Mouse (Mus musculus) neural tube, embryonic 11.5 days (tissue): ENCODE measurements around the gene Ap1m1. TPM values are rescaled to one million over a fixed set of nuclear protein-coding genes. Genes with fewer than 3 reads are reported as not detected.

Experiments used
- ATAC-seq: fragments of 200-750 bp; cut with Nextera tagmentation; 2 replicates; pipeline ENCODE4 v1.8.0; 2017; ENCODE audit warnings: moderate number of reproducible peaks, mild to moderate bottlenecking, moderate TSS enrichment, moderate library complexity; ENCODE audit not compliant: insufficient read depth, low FRiP score, low TSS enrichment
- DNase-seq: peaks from one replicate; pipeline ENCODE4 v3.0.0-alpha.2; 2015; ENCODE audit warnings: low spot score
- H3K27ac ChIP-seq: fragments of 300-500 bp; sonication (generic); 2 replicates; pipeline ENCODE4 v1.5.1; 2014; ENCODE audit warnings: low read depth, mild to moderate bottlenecking, low read length
- H3K27me3 ChIP-seq: fragments of 300-500 bp; sonication (generic); 2 replicates; pipeline ENCODE4 v1.6.1; 2014; ENCODE audit warnings: mild to moderate bottlenecking, low read length, mixed read lengths; ENCODE audit not compliant: control insufficient read depth, insufficient read depth
- H3K36me3 ChIP-seq: fragments of 300-500 bp; sonication (generic); 2 replicates; pipeline ENCODE4 v1.6.1; 2014; ENCODE audit warnings: mild to moderate bottlenecking, low read length, moderate library complexity, mixed read lengths; ENCODE audit not compliant: control insufficient read depth, insufficient read depth
- H3K4me1 ChIP-seq: fragments of 300-500 bp; sonication (generic); 2 replicates; pipeline ENCODE4 v1.6.1; 2014; ENCODE audit warnings: low read length, mixed read lengths; ENCODE audit not compliant: control insufficient read depth, insufficient read depth
- H3K4me2 ChIP-seq: fragments of 300-500 bp; sonication (generic); 2 replicates; pipeline ENCODE4 v1.6.1; 2014; ENCODE audit warnings: low read depth, mild to moderate bottlenecking, moderate library complexity
- H3K4me3 ChIP-seq: fragments of 300-500 bp; sonication (generic); 2 replicates; pipeline ENCODE4 v1.5.1; 2014; ENCODE audit warnings: low read depth, low read length
- H3K9ac ChIP-seq: fragments of 300-500 bp; sonication (generic); 2 replicates; pipeline ENCODE4 v1.6.1; 2014; ENCODE audit warnings: mild to moderate bottlenecking, low read length
- H3K9me3 ChIP-seq: fragments of 300-500 bp; sonication (generic); 2 replicates; pipeline ENCODE4 v1.6.1; 2016; ENCODE audit warnings: low read length; ENCODE audit not compliant: control insufficient read depth
- WGBS: fragments of 180-500 bp; shearing (Covaris S2); extraction: QIAGEN DNeasy Blood & Tissue Kit; methylation state at CpG from one replicate; pipeline ENCODE4 v1.1.7; 2014; 5-methylcytosine and 5-hydroxymethylcytosine counted together
- polyA plus RNA-seq: library from polyadenylated mRNA; unstranded; fragments of >200 nt; fragmentation: Nextera tagmentation; extraction: Ambion mirVana; gene quantifications from 2 replicates; pipeline ENCODE4 v1.2.1, GENCODE M21; 2014

Gene Ap1m1
- polyA plus RNA-seq, 1 experiment from 2014 or later, result 184 TPM

GRCm38 (mm10) chr8:72271691-72272090, 31.9 kb downstream of the Ap1m1 start:
- ATAC-seq, result no peak
- Histone ChIP-seq H3K36me3 (no peaks in the 10 kb centered on the region), H3K4me3 (no peak overlapping the region), H3K4me1 (no peaks in the 10 kb centered on the region), H3K9me3 (no peaks in the 10 kb centered on the region), H3K27me3 (no peaks in the 10 kb centered on the region), H3K27ac (no peak overlapping the region), H3K4me2 (no peak overlapping the region), H3K9ac (no peak overlapping the region)
- WGBS, result 89% methylated on average over 3 of the region's 3 CpGs
- DNase-seq, result no peak

DNA sequence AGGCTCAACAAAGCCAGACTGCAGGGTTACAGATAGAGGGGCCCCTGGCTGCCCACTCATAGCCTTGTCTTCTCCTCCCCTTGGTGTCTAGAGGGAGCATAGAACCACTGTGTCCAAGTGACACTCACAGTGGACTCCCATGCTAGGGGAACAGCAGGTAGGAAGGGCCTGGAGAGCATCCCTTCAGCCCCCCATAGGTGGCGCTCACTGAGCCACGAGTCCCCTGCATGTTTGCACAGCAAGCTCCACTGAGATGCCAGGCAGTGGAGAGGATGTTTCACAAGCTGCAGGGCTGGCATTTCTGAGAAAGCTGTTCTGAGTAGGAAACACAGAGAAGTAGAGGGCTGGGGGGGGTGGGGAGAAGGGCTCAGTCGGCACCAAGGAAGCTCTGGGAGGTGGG, 32.5 kb downstream of the Ap1m1 start:
- ATAC-seq, result no peak; the same call in 1 of the 2 replicates

DNA sequence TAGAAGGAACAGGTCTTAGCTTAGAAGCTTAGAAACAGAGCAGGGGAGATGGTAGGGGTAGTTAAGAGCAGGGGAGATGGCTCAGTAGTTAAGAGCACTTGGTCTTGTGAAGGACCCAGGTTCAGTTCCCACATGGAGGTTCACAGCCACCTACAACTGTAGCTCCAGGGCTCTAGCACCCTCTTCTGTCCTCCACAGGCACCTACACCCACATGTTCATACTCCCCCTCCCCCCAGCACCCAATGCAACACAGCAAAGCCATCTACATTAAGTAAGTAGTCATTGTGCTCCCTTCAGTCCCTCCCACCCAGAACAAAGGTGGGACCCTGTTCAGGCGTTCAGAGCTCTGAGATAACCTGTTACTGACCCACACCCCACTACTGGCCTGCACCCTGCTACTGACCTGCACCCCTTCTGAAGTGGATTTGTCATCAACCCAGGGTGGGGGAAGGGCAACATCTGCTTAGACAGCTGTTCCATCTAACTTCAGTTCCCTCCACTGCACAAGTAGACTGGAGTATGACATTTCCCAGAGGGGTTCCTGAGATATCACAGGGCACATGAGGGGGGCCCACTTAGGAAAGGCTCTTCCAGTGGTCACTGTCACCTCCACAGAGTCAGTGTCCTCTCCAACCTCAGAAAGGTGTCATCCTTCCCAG, 33.4 kb downstream of the Ap1m1 start:
- H3K9me3 ChIP-seq, result no peaks in the 10 kb centered on the region
- H3K4me1 ChIP-seq, result no peaks in the 10 kb centered on the region
- no peaks in the 10 kb centered on the region for H3K27me3 ChIP-seq
- DNase-seq (no peak), ATAC-seq (no peak)
- no peak overlapping the region for H3K27ac ChIP-seq
- 83% methylated on average over 1 of the region's 1 CpGs for WGBS
- no peaks in the 10 kb centered on the region for H3K36me3 ChIP-seq
- H3K9ac ChIP-seq, result no peak overlapping the region
- H3K4me2 ChIP-seq, result no peak overlapping the region
- no peak overlapping the region for H3K4me3 ChIP-seq

More for the DNA sequence above, 32.5 kb downstream of the Ap1m1 start:
- no peak overlapping the region for H3K27ac ChIP-seq
- H3K27me3 ChIP-seq, result no peaks in the 10 kb centered on the region
- H3K9ac ChIP-seq, result no peak overlapping the region
- H3K36me3 ChIP-seq, result no peaks in the 10 kb centered on the region
- WGBS, result 29% methylated on average over 3 of the region's 3 CpGs
- H3K9me3 ChIP-seq, result no peaks in the 10 kb centered on the region
- H3K4me2 ChIP-seq, result no peak overlapping the region
- no peaks in the 10 kb centered on the region for H3K4me1 ChIP-seq
- DNase-seq, result peak; percentile 64
- no peak overlapping the region for H3K4me3 ChIP-seq

- WGBS, result 77% methylated on average over 5 of the region's 5 CpGs
- H3K4me3 ChIP-seq, result no peak overlapping the region
Observed at GRCm38 (mm10) chr8:72273807-72274206, 34.0 kb downstream of the Ap1m1 start.

DNA sequence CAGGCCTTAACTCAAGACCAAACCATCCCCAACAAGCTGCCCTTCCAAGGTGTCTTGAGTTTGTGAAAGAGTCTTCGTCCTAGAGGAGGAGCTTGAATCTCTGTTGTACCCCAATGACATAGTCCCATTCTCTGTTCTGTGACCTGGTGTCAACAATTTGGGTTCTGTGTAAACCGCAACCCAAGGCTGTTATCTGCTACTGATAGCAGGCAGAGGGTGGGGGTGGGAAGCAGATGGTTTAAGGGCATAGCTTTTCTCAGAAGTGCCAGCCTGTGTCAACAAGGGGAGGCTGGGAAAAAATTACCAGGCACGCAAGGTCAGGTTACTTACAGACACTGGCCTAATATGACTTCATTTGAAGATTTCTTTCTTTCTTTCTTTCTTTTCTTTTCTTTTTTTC, 37.4 kb downstream of the Ap1m1 start:
- H3K9ac ChIP-seq, result no peak overlapping the region
- no peak overlapping the region for H3K4me2 ChIP-seq
- no peak for DNase-seq
- 75% methylated on average over 3 of the region's 3 CpGs for WGBS
- ATAC-seq, result no peak
- H3K27ac ChIP-seq, result no peak overlapping the region
- no peaks in the 10 kb centered on the region for H3K4me1 ChIP-seq
- no peaks in the 10 kb centered on the region for H3K36me3 ChIP-seq
- no peak overlapping the region for H3K4me3 ChIP-seq
- H3K9me3 ChIP-seq, result no peaks in the 10 kb centered on the region
- H3K27me3 ChIP-seq, result no peaks in the 10 kb centered on the region

More at GRCm38 (mm10) chr8:72273807-72274206, 34.0 kb downstream of the Ap1m1 start:
- Histone ChIP-seq H3K4me2 (no peak overlapping the region), H3K4me1 (no peaks in the 10 kb centered on the region), H3K36me3 (no peaks in the 10 kb centered on the region), H3K27me3 (no peaks in the 10 kb centered on the region), H3K9ac (no peak overlapping the region), H3K27ac (no peak overlapping the region), H3K9me3 (no peaks in the 10 kb centered on the region)
- DNase-seq (no peak), ATAC-seq (no peak)

GRCm38 (mm10) chr8:72279151-72279550, 39.3 kb downstream of the Ap1m1 start:
- Histone ChIP-seq H3K9ac (no peak overlapping the region), H3K9me3 (no peaks in the 10 kb centered on the region), H3K4me2 (no peak overlapping the region), H3K4me1 (no peaks in the 10 kb centered on the region), H3K27ac (no peak overlapping the region), H3K4me3 (no peak overlapping the region), H3K36me3 (no peaks in the 10 kb centered on the region), H3K27me3 (no peaks in the 10 kb centered on the region)
- 81% methylated on average over 7 of the region's 7 CpGs for WGBS
- no peak for ATAC-seq
- no peak for DNase-seq

DNA sequence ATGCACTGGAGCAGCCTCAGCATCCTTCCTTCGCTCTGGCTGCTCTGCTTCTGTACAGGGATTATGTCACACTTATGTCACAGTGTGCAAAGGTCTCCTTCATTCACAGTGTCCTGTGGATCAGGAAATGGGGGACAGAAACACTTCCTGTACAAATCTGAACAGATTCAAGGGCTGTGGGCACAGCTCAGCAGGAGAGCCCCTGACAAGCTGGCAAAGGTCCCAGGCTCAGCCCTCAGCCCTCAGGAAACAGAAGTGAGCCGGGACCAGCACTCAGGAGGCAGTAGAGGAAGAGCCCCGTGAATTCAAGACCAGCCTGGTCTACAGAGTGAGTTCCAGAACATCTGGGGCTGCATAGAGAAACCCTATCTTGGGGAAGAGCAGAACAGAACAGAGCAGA, 41.8 kb downstream of the Ap1m1 start:
- 38% methylated on average over 3 of the region's 3 CpGs for WGBS
- no peaks in the 10 kb centered on the region for H3K27me3 ChIP-seq
- H3K9ac ChIP-seq, result no peak overlapping the region
- no peak for DNase-seq
- no peak for ATAC-seq
- no peaks in the 10 kb centered on the region for H3K36me3 ChIP-seq
- H3K4me1 ChIP-seq, result no peaks in the 10 kb centered on the region
- no peak overlapping the region for H3K27ac ChIP-seq
- no peak overlapping the region for H3K4me2 ChIP-seq
- H3K9me3 ChIP-seq, result no peaks in the 10 kb centered on the region
- H3K4me3 ChIP-seq, result no peak overlapping the region

DNA sequence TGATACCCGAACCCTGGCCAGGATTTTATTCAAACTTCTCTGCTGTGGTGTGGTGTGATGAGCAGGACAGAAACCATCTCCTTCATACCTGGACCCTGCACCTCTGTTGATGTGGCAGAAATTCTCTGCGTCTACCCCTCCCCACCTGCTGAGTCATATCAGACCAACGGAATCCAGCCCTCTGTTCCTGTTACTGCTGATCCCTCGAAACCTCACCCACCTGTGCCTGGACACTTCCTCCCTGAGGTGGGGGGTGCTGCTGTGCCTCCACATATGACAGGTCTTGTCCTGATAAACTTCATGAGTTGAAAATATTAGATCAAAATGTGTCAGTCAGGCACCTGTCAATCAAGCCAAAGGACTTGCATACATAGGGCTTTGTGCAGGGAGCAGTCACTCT, 45.5 kb downstream of the Ap1m1 start:
- H3K27me3 ChIP-seq, result no peaks in the 10 kb centered on the region
- H3K9me3 ChIP-seq, result no peaks in the 10 kb centered on the region
- H3K4me3 ChIP-seq, result no peak overlapping the region
- H3K4me1 ChIP-seq, result no peaks in the 10 kb centered on the region
- H3K4me2 ChIP-seq, result no peak overlapping the region
- ATAC-seq (no peak), DNase-seq (no peak)
- no peaks in the 10 kb centered on the region for H3K36me3 ChIP-seq
- H3K27ac ChIP-seq, result no peak overlapping the region
- no peak overlapping the region for H3K9ac ChIP-seq
- WGBS, result 87% methylated on average over 4 of the region's 4 CpGs

GRCm38 (mm10) chr8:72289051-72289450, 49.2 kb downstream of the Ap1m1 start:
- Histone ChIP-seq H3K9ac (no peak overlapping the region), H3K4me2 (no peak overlapping the region), H3K4me3 (no peak overlapping the region), H3K36me3 (no peaks in the 10 kb centered on the region), H3K4me1 (no peaks in the 10 kb centered on the region), H3K27me3 (no peaks in the 10 kb centered on the region), H3K27ac (no peak overlapping the region), H3K9me3 (no peaks in the 10 kb centered on the region)
- ATAC-seq, result no peak
- DNase-seq, result no peak
